Mouse (Mus musculus) ovary, postnatal 36 days (tissue): Measurements from ENCODE around the gene Hectd2.

Experiments used
- DNase-seq: peaks from one replicate; pipeline ENCODE4 v3.0.0; 2022; ENCODE audit warnings: low spot score, mixed read lengths

Hectd2 gene

DNA sequence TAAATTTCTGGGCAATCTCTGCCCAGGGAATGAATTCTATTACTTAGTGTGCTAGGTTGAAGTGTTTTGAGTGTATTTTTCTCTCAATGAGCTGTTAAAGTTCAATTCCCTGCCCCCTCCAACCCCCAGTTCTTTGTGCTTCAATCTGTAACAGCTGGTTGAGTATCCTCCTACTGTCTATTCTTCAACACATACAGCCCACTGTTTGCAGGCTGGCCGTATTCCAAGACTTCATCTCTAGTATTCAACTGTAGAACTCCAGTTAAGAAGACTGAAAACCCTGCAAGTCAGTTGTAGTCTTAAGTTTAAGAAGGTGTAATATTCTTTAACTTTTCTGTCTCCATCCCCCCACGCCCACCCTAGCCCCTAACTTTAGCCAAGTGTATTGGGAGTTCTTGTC lies 10.0 kb downstream of the Hectd2 start:
- DNase-seq, result no peak

DNA sequence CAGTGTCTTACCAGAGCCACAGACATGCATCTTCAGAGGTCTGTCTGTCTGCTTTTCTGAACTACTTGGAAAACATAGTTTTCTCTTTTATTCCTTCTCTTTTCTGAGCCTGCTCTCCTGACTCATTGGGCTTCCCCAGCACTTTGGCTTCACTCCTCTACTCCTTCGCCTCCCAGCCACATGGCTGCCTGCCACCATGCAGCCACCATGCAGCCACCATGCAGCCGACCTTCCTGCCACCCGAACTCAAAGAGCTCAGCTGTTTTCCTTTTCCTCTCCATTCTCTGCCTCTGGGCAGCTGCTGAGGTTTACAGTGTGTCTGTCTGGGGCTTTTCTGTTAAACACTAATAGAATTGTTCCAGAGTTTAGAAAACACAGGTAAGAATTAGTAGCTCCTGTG lies 19.5 kb downstream of the Hectd2 start:
- no peak for DNase-seq

DNA sequence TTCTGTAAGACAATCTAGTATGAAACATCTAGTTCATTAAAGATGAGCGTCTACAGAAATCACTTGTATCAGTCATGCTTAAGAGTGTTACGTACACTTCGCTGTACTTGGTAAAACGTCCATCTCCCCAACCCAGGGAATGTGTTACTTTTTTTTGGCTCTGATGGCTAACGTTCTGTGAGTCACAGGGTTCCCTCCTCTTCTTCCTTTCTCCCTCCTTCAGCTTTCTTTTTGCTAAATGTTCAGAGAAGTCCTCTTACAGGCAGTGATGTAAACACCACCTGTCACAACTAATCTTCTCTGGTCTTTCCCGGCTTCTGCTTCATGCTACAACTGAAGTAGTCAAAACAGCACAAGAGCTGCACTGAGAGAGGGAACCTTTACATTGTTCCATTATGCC lies 20.7 kb downstream of the Hectd2 start:
- DNase-seq, result no peak

DNA sequence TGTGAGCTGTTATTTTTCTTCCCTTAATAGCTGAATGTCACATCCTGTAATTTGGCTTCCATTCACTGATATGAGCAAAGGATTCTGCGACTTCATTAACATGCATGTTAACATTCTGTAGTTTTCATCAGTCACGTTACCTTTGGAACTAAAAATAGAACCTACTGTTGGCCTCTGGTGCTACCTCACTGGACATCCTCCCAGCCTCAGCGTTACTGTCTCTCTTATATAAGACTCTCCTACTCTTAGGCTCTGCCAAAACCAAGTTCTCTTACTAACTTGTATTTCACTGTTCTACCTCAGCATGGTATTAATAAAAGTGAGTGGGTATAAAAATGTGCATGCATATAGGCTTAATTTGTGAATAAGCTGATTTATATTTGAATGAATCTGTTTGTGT lies 26.4 kb downstream of the Hectd2 start:
- DNase-seq, result no peak

DNA sequence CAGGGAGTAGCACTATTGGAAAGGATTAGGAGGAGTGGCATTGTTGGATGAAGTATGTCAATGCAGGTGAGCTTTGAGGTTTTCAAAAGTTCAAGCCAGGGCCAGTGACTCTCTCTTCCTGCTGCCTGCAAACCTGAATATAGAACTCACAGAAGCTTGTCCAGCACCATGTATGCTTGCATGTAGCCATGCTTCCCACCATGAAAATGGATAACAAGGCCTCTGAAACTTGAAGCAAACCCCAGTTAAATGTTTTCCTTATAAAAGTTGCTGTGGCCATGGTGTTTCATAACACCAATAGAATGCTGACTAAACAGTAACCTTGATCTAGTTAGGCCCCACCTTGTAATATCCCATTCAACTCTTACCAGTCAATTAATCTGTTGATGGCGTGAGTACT lies 27.7 kb downstream of the Hectd2 start:
- no peak for DNase-seq

DNA sequence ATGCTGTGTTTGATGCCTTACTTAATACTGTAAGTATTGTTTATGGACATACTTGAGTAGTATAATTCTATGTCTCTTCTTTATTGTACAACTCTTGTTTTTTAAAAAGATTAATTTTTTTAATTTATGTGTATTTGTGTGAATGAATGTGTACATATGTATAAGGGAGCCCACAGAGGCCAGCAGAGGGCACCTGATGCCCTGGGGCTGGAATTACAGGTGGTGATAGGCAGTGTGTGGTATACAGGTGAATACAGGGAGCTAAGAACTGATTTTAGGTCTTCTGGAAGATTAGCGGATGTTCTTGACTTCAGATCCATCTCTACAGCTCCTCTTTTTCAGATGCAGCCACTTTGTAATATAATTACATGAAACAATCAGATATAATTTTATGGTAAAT lies 31.1 kb downstream of the Hectd2 start:
- DNase-seq, result no peak

DNA sequence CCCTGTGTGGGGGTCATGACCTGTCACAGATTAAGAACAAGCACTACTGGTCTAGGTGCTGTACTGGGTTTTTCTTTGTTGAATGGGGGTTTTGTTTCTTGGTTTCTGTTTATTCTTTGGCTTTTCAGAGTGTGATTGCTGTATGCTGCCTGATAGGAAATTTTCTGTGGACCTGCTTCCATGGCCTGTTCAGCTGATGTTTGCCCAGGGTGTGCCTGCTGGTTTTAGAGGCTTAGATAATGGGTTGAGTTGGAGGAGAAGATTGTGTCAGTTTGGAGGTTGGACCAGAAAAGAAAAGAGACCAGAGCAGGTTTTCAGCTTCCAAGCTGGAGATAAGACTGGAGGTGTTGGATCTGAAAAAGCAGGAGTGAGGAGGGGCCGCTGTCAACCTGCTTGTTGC lies 40.0 kb downstream of the Hectd2 start:
- no peak for DNase-seq

DNA sequence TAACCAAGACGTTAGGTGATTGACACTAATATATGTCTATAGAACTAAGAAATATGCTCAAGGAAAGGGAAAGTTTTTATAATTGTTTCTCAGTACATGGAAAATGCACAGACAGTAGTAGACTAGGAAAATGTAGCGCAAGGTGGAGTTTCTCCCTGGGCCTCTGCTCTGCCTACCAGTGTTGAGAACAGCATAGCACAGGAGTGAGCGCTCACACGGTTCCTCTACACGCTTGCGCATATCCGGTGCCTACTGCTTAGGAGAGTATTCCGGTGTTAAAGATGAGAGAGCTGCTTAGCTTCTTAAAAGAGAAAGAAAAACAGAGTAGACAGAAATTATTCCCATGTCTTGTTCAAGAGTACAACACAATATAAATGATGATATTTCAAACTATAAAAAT lies 47.4 kb downstream of the Hectd2 start:
- no peak for DNase-seq

DNA sequence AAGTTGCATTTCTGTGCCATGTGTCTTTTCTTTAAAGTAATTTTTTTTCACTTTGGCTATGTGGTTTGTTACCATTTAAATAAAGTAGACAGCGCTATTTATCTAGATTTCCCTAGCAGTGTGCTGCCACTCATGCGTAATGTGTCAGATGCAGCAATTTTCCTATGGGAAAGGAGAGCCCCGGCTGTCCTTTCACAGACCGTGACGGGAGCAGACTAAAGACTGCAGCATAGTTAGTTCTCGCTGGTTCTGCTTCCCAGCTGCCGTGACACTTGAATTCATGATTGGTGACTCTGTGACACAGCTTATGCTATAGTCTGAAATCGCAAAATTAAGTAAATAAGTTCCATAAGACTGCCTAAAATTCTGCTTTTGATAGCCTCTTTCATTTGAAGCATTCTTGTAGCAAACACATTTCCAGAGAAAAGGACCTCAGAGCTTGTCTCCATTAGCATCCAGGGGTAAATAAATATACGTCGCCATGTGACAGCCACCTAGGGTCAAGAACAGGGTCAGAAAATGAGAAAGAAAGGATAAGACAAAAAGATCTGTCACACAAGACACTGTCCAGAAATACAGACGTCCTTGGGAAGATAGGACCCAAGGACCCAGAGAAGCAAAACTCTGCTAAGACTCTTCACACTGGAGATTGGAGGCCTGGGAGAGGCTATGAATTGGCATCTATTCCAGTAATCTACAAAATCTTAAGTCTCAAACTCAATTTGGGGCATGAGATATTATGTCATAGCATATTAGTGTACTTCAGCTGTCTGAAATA lies 48.3 kb downstream of the Hectd2 start:
- no peak for DNase-seq

DNA sequence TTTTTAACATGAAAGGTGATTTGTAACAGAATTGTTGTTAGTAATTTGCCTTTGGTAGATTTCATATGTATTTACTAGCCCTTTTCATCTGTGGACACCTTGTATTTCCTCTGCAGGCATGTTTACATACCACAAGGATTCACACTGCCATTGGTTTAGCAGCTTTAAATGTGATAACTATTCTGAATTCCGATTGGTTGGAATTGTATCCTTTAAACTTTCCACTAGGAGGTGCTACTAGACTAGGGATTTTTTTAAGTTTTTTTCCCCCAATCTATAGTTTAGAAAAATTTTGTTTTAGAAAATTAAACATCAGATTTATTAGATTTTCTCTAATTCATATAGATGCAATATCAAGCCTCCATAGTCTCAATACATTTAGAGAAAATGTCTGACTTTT lies 51.8 kb downstream of the Hectd2 start:
- DNase-seq, result no peak

DNA sequence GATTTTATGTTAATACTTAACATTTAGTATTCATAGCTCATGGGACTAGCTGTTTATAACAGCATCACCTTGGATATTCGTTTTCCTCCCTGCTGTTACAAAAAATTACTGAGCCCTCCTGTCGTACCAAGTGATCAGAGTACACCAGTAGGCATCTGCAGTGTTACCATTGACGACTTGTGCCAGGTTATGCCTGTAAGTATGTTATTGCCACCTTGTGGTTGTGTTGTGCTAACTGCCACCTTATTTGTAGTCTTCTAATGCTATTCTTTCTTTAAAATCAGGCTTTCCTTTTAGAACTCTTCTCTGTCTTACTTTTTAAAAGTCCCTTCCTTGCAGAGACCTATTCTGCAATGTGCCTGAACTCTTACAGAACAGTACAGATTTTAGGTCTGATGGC lies 54.8 kb downstream of the Hectd2 start:
- no peak for DNase-seq

DNA sequence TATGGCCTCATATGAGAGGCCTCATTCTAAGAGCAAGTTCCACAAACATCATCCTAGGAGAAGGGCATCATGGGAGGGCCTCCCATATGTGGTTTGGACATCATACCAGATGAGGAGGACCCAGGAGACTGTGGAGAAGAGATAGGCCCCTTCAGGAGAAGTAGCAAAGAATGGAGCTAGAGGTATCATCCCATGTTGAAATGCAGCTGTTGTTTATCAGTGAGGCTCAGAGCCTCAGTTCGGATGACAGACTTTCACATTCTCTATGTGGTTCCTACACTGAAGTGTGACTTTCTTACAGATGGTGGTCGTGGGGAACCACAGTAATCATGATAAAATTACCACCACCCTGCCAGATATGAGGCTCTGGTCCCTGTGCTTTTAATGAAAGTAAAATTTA lies 55.9 kb downstream of the Hectd2 start:
- DNase-seq, result no peak

DNA sequence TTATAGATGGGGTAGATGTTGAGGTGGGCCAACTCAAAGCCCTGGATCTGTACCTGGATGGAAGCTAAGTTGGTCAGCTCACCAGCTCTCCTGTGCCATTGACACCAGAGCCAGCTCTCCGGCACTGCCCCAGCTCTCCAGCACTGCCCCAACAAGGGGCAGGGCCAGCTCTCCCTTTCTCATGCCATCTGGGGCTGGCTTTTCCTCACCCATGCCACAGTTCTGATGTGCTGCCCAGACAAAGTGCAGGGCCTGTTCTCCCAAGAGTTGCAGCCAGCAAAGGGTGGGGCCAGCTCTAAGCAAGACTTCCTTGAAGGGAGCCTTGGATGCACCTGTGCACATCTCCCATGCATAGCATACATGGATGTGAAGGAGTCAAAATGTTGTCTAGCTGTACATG lies 71.5 kb downstream of the Hectd2 start:
- no peak for DNase-seq

DNA sequence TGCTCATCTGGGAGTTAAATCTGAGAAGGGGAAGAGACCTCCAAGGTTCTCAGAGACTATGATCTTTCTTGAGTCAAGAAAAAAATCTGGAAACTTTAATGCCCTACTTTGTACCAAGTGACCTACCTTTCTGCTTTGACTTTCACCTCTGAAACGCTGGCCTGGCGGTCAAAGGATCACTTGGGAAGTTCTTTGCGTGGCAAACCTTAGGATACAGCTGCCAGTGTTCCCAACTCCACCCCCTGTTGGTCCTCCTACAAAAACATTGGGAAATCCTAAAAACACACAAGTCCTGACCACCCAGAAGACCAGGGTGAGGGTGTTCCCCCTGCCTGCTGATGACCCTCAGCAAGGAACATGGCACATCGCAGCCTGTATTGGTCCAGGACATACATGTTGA lies 72.4 kb downstream of the Hectd2 start:
- DNase-seq, result no peak

DNA sequence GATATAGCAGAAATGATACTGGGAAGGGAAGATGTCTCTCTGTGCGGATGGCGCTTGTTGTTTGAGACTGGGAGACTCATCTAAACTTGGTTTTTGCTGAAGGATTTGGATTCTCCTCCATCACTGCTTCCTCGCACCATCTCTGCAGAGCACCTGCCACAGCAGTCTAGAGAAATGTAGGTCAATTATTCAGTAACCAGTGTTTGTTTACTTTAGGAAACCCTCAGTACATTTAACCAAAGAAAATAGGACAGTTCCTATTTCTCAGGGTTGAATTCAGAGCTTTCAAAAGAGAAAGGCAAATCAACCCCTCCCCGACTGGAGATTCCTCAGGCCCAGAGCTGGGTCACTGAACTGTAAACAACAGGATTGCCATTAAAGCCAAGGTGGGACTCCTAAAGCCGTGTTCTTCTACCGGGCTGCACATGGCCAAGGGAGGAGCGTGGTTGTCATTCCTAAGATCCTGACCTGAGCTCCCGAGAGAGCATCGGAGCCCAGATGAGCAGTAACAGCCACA lies 75.0 kb downstream of the Hectd2 start:
- no peak for DNase-seq

DNA sequence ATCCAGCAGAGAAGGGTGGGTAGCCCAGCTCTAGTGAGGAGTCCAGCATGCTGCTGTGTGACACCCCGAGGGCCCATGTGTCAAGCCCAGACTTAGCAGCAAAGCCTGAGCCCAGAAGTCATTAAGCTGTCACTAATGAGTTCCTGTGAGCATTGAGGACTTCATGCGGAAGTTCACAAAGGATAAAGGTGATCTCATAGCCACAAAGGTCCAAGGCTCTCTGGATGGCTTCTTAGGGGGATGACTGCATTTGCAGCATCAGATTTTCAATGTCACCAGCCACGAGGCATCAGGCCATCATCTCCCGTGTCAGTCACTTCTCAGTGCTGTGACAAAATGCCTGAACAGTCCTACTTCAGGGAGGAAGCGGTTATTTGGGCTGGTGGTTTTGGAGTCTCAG lies 75.9 kb downstream of the Hectd2 start:
- no peak for DNase-seq

DNA sequence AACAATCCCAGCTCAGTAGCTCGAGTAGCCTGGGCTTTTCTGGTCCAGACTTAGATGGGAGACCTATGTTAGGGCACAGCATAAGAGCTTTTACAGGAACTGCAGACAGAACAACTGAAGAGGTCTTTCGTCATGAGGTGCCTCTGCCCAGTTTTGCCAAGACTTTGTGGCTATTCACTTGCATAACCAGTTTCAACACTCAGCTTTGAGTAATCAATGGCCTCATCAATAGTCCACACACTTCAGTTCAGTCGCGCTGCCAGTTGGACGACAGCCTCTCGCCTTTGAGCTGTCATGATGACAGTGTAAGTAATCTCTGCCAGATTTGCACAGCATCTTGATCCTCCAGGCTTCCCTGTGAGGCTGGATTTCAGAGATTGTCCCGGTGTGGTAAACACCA lies 80.3 kb downstream of the Hectd2 start:
- no peak for DNase-seq

DNA sequence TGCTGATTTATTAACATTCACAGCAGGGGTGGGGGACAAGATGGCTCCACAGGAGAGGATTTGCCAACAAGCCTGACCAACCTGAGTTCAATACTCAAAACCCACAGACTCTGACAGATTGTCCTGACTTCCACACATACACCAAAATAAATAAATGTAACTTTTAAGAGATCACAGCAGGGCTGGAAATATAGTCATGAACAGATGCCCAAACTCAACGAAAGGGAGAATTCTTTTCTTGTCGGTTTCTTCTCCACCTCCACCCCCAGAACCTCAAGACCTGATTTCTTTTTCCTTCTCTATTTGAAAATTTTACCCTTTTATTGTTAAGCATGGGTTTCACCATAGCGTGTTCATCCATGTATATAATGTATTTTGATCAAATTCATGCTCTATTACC lies 82.8 kb downstream of the Hectd2 start:
- no peak for DNase-seq

DNA sequence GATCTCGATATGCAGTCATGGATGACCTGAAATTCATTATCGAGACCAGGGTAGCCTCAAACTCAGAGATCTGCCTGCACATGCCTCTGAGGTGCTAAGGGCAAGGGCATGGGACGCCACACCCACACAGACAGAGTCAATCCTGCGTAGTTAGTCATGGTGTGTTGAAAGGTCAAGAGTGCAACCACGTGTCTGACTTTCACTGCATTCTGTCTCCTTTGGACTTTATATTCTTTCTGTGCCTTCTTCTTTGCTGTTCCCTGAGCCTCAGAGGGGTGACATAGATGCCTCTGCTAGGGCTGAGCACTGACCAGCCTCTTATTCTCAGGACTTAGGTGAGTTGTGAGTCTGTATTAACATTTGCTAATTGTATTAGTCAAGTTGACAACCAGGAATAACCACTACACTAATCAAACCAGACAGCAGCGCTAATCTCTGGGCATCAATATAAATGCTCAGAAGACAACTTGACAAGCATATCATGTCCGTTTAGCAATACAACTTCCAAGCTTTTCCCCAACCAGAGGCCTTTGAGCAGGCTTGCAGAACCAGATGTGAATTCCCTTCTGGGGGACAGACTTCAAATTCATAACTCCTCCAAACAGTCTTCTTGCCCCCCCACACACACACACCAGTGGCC lies 83.6 kb downstream of the Hectd2 start:
- no peak for DNase-seq

DNA sequence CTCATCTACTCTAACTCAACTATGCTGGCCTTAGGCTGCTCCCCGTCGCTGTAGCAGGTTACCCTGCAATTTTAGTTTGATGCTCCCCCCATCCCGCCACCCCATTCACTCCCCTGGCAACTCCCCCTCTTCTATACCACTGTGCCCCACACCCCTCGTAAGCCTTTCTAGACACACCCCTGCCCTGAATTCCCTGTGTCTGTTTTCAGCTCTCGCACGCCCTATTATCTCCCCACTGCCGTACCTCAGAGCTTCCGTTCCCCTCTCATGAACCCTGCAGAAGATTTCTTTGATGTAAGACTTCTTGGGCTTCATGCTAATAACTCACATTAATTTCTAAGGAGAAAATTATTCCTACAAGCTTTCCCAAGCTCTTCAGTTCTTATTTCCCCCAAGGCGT lies 84.6 kb downstream of the Hectd2 start:
- DNase-seq, result no peak

DNA sequence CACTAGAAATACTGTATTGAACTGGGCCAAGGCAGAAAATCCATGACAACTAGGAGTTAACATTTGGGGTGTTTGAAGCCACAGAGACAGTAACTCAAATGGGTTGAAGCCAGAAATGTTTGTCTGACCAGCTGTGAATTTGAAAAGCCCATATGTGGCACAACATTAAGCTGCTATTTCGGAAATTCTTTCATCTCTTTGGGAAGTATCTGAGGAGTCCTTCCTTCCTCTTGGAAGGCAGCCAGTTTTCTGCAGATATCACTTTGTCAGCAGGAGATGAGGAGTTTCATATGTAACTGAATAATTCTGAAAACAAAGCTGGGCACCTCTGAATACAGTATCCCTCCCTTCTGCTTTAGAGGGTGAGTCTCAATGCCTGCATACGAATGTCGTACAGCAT lies 86.7 kb downstream of the Hectd2 start:
- DNase-seq, result no peak

DNA sequence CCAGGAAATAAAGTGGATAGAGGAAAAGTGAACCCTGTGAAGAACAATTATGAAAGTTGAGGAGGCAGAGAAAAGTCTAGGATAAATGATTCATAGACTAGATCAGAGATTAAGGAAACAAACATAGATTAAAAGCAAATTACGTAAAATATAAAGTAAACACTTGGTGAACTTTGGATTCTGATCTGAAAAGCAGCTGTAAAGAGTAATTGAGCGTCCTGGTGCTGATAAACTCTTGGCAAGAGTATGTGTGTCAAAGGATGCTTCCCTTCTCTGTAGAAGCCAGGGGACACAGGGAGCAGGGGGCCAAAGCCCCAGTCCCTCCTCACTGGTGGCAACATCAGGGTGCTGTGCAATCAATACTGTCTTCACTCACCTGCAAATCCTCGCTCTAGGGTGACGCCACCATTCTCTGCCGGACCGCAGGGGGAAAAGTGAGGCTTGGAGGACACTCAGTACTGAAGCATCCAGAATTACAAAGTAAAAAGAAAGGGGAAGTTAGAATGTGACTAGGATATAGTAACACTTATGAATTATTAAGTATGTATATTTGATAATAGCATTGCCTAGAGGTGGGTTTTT lies 91.0 kb downstream of the Hectd2 start:
- DNase-seq, result no peak

DNA sequence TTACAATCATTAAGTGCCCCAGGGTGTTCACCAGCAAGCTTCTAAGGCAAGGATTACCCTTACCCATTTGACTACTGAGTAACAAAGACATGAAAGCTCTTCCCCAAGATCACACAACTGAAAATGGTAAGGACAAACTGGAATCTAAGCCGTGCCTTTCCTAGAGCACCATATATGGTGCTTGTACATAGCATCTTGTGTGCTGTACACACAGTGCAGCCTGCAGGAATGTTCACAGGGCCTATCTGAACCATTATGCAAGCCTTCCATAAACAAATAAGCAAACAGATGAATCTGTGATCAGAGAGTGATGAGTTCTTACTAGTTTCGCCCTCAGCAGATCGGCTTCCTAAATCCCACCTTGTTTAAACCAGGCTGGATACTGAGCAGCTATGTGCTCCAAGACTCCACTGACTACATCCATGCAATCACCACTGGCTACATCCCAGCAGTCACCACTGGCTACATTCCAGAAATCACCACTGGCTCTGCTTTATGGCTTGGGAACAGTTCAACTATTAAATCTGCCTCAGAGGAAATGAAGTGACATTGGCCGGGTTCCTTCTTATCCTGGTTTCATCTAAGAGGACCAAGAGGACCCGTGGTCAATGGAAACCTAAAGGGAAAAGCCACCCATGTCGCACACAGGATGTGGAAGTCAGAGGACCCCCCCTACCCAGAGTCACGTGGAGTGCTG lies 91.8 kb downstream of the Hectd2 start:
- DNase-seq, result no peak
